Mouse (Mus musculus): ENCODE measurements around the gene Cd27.

DNA sequence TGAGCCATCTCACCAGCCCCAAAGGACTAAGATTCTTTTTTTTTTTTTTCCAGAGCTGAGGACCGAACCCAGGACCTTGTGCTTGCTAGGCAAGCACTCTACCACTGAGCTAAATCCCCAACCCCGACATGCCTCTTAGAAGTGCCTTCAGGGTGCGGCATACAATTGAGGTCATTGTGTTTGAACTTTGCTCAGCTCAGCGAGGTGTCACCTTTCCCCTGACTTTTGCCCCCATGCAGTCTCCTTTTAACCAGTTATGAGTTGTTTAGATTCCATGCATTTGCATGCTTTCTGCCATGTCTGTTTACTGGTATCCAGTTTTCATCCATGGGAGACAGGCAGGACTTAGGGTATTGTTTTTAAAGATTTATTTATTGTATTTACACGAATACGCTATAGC is 32.0 kb upstream of the Cd27 start:
- TF ChIP-seq CTCF (IDR thresholded peaks at IDR 0.05) (no peak), EP300 (IDR thresholded peaks at IDR 0.05) (no peak)
